Comparison of ENCODE assay signal across 8 mouse cellular contexts in genomic region chr1:74662253-74662865, GRCm38 (mm10). TPM values are rescaled to one million over a fixed set of nuclear protein-coding genes. Genes with fewer than 3 reads are reported as not detected.
DNase-seq lines count a peak whose midpoint lies in the region; ATAC-seq lines count a peak whose summit lies in the region.

No protein-coding gene starts in this region.

- peak overlapping the region; percentile 88 for H3K4me3 ChIP-seq in kidney, embryonic 16.5 days (ENCODE audit: low read length)
- H3K4me3 ChIP-seq in forebrain, embryonic 14.5 days (ENCODE audit: low read depth, low read length), result peak overlapping the region; percentile 80
- peak overlapping the region; percentile 92 for H3K4me3 ChIP-seq in liver, embryonic 16.5 days (ENCODE audit: low read depth, low read length)

- no peaks in the 10 kb centered on the region for H3K27me3 ChIP-seq in kidney, embryonic 16.5 days (ENCODE audit: insufficient read depth, low read length)
- no peaks in the 10 kb centered on the region for H3K27me3 ChIP-seq in forebrain, embryonic 14.5 days (replicated peaks; ENCODE audit: control insufficient read depth, insufficient read depth, low read length)
- H3K27me3 ChIP-seq in liver, embryonic 16.5 days (ENCODE audit: control insufficient read depth, insufficient read depth, low read depth, low read length), result no peaks in the 10 kb centered on the region

- 3% methylated on average over 13 of the region's 13 CpGs for WGBS in kidney, embryonic 16.5 days
- 1% methylated on average over 13 of the region's 13 CpGs for WGBS in forebrain, embryonic 14.5 days
- WGBS in liver, embryonic 16.5 days (ENCODE audit: insufficient replicate concordance), result 1% methylated on average over 13 of the region's 13 CpGs

- H3K27ac ChIP-seq in kidney, embryonic 16.5 days (ENCODE audit: low read length), result peak overlapping the region; percentile 86
- H3K27ac ChIP-seq in forebrain, embryonic 14.5 days (ENCODE audit: low read depth, low read length), result peak overlapping the region; percentile 82; the same call in 1 of the 2 replicates
- H3K27ac ChIP-seq in liver, embryonic 16.5 days (ENCODE audit: low read length), result peak overlapping the region; percentile 70

- peak overlapping the region; percentile 64 for H3K4me2 ChIP-seq in kidney, embryonic 16.5 days (replicated peaks; ENCODE audit: low read depth, low read length)
- H3K4me2 ChIP-seq in forebrain, embryonic 14.5 days (ENCODE audit: low read length), result peak overlapping the region; percentile 53
- H3K4me2 ChIP-seq in liver, embryonic 16.5 days (ENCODE audit: low read depth, low read length), result peak overlapping the region; percentile 75

- intact Hi-C loops in gastrocnemius, postnatal 14 days (cut with DNase I; ENCODE audit: low total_unique reads), result no loop called here

- ATAC-seq in kidney, embryonic 16.5 days (ENCODE audit: low FRiP score, low TSS enrichment), result no peak
- ATAC-seq in forebrain, embryonic 14.5 days, result no peak
- no peak for ATAC-seq in liver, embryonic 16.5 days (ENCODE audit: low read depth)

- no peaks in the 10 kb centered on the region for H3K36me3 ChIP-seq in kidney, embryonic 16.5 days (ENCODE audit: insufficient read depth, low read length)
- no peaks in the 10 kb centered on the region for H3K36me3 ChIP-seq in forebrain, embryonic 14.5 days (ENCODE audit: control insufficient read depth, insufficient read depth, low read length)
- H3K36me3 ChIP-seq in liver, embryonic 16.5 days (ENCODE audit: control insufficient read depth, insufficient read depth), result no peaks in the 10 kb centered on the region

- H3K4me1 ChIP-seq in kidney, embryonic 16.5 days (ENCODE audit: insufficient read depth, low read length), result peaks cover 12% of the 10 kb centered on the region
- H3K4me1 ChIP-seq in forebrain, embryonic 14.5 days (ENCODE audit: control insufficient read depth, insufficient read depth, low read length), result peaks cover 5% of the 10 kb centered on the region
- peaks cover 15% of the 10 kb centered on the region for H3K4me1 ChIP-seq in liver, embryonic 16.5 days (ENCODE audit: control insufficient read depth, low read depth, low read length)

- DNase-seq in kidney, postnatal 25 days, result no peak
- peak; percentile 14 for DNase-seq in NIH3T3 (ENCODE audit: low read depth)
- DNase-seq in forebrain, embryonic 14.5 days (ENCODE audit: low spot score), result no peak
- no peak for DNase-seq in layer of hippocampus, adult 9-11 months
- DNase-seq in gastrocnemius, postnatal 14 days, result no peak
- no peak for DNase-seq in adrenal gland, postnatal 14 days

- no peaks in the 10 kb centered on the region for H3K9me3 ChIP-seq in kidney, embryonic 16.5 days (ENCODE audit: low read length)
- no peaks in the 10 kb centered on the region for H3K9me3 ChIP-seq in forebrain, embryonic 14.5 days (replicated peaks; ENCODE audit: control insufficient read depth, low read length)
- no peaks in the 10 kb centered on the region for H3K9me3 ChIP-seq in liver, embryonic 16.5 days (replicated peaks; ENCODE audit: control insufficient read depth, low read length)

- peak overlapping the region; percentile 86 for H3K9ac ChIP-seq in kidney, embryonic 16.5 days (replicated peaks; ENCODE audit: low read length)
- H3K9ac ChIP-seq in forebrain, embryonic 14.5 days (ENCODE audit: low read length), result peak overlapping the region; percentile 81
- H3K9ac ChIP-seq in liver, embryonic 16.5 days (ENCODE audit: low read depth, low read length), result peak overlapping the region; percentile 86

RNA-seq across cellular contexts. Expression of gene Ttll4, which starts 0.8 kb away (rescaled TPM):
- 11.8 and 17.8 TPM in 2 replicates for polyA plus RNA-seq in kidney, embryonic 16.5 days (2015; fragmentation: Nextera tagmentation; extraction: Ambion mirVana)
- 14.0 and 14.4 TPM in 2 replicates for polyA plus RNA-seq in forebrain, embryonic 14.5 days (2014; fragmentation: Nextera tagmentation; extraction: Ambion mirVana)
- polyA plus RNA-seq in liver, embryonic 16.5 days (2015; fragmentation: Nextera tagmentation; extraction: Ambion mirVana), result 4.3 and 4.6 TPM in 2 replicates
- 10 to 100 TPM in 1 of 2 experiments, 1 to 10 TPM in 1; 9.1 to 10.5 TPM for total RNA-seq in gastrocnemius, postnatal 14 days (2021)
- total RNA-seq in adrenal gland, postnatal 14 days (2021), result 19.2 and 21.5 TPM in 2 replicates

RNA-seq across cellular contexts. Expression of gene Cyp27a1, which starts 51.0 kb away (rescaled TPM):
- 7.6 and 7.7 TPM in 2 replicates for polyA plus RNA-seq in kidney, embryonic 16.5 days (2015; fragmentation: Nextera tagmentation; extraction: Ambion mirVana)
- 1.2 and 1.9 TPM in 2 replicates for polyA plus RNA-seq in forebrain, embryonic 14.5 days (2014; fragmentation: Nextera tagmentation; extraction: Ambion mirVana)
- polyA plus RNA-seq in liver, embryonic 16.5 days (2015; fragmentation: Nextera tagmentation; extraction: Ambion mirVana), result 7.5 and 8.9 TPM in 2 replicates
- total RNA-seq in gastrocnemius, postnatal 14 days (2021), result 10 to 100 TPM in 1 of 2 experiments, 1 to 10 TPM in 1; 9.9 to 22.2 TPM
- 26.0 and 27.2 TPM in 2 replicates for total RNA-seq in adrenal gland, postnatal 14 days (2021)
